In genomic region chr7:143311471-143311870, GRCm38 (mm10) we compare ENCODE assay signal across 14 mouse cellular contexts.
A peak's percentile ranks its signal among the peaks of the same experiment; 100 is the strongest.
DNase-seq lines count a peak whose midpoint lies in the region; ATAC-seq and TF ChIP-seq lines count a peak whose summit lies in the region.
"Had no signal": no experiment of that assay in that cellular context is flagged by ENCODE, and none has a peak within 500 bp of the region (broad histone marks: within the 10 kb centered on the region; RNA-seq: fewer than 3 reads in every experiment).

No protein-coding gene starts in this region.

- H3K4me1 ChIP-seq in embryonic facial prominence, embryonic 11.5 days (ENCODE audit: control insufficient read depth, insufficient read depth, low read length), result no peaks in the 10 kb centered on the region; the same call in 1 of the 2 replicates
- H3K4me1 ChIP-seq in limb, embryonic 13.5 days, result peaks cover 52% of the 10 kb centered on the region

- no peak overlapping the region for H3K4me3 ChIP-seq in gastrocnemius, adult 2 months
- no peak overlapping the region for H3K4me3 ChIP-seq in embryonic facial prominence, embryonic 11.5 days (ENCODE audit: low read depth, low read length)
- no peak overlapping the region for H3K4me3 ChIP-seq in limb, embryonic 13.5 days
- H3K4me3 ChIP-seq: liver, embryonic 15.5 days had no signal

- DNase-seq in gastrocnemius, adult 2 months, result peak; percentile 14
- no peak for DNase-seq in gastrocnemius, adult 8-10 months (ENCODE audit: low spot score in 2 of 2)
- DNase-seq in Muller cell, postnatal 12 days (ENCODE audit: inconsistent ontology term), result peak; percentile 56
- no peak for DNase-seq in embryonic facial prominence, embryonic 11.5 days (ENCODE audit: low spot score)
- DNase-seq in embryo, embryonic 11 days, result no peak
- DNase-seq in layer of hippocampus, postnatal 36 days, result no peak
- DNase-seq: adrenal gland, postnatal 36 days; cerebellum, postnatal 36 days; kidney, postnatal 14 days; layer of hippocampus, adult 9-11 months; lung, postnatal 10 days had no signal

- no peak for ATAC-seq in embryonic facial prominence, embryonic 11.5 days (replicated peaks; ENCODE audit: insufficient number of reproducible peaks, low FRiP score, low TSS enrichment, low read depth)
- ATAC-seq in limb, embryonic 13.5 days (ENCODE audit: low FRiP score, low read depth), result no peak
- ATAC-seq: inflammation-experienced regulatory T-cells, adult 6 months had no signal

- H3K36me3 ChIP-seq in embryonic facial prominence, embryonic 11.5 days (replicated peaks; ENCODE audit: control insufficient read depth, insufficient read depth, low read depth, low read length), result no peaks in the 10 kb centered on the region
- H3K36me3 ChIP-seq in limb, embryonic 13.5 days, result no peaks in the 10 kb centered on the region
- H3K36me3 ChIP-seq: liver, embryonic 15.5 days had no signal

- H3K4me2 ChIP-seq in embryonic facial prominence, embryonic 11.5 days (ENCODE audit: low read depth, low read length), result no peak overlapping the region
- no peak overlapping the region for H3K4me2 ChIP-seq in limb, embryonic 13.5 days (replicated peaks)
- H3K4me2 ChIP-seq: liver, embryonic 15.5 days had no signal

- no peak overlapping the region for H3K27ac ChIP-seq in gastrocnemius, adult 2 months
- peak overlapping the region; percentile 70 for H3K27ac ChIP-seq in embryonic facial prominence, embryonic 11.5 days (replicated peaks; ENCODE audit: low read depth, low read length)
- peak overlapping the region; percentile 81 for H3K27ac ChIP-seq in limb, embryonic 13.5 days
- H3K27ac ChIP-seq: liver, embryonic 15.5 days had no signal

- 86% methylated on average over 7 of the region's 7 CpGs for WGBS in embryonic facial prominence, embryonic 11.5 days
- WGBS in limb, embryonic 13.5 days, result 88% methylated on average over 7 of the region's 7 CpGs

- no peaks in the 10 kb centered on the region for H3K9me3 ChIP-seq in embryonic facial prominence, embryonic 11.5 days (replicated peaks; ENCODE audit: control insufficient read depth, low read length)
- no peaks in the 10 kb centered on the region for H3K9me3 ChIP-seq in limb, embryonic 13.5 days
- H3K9me3 ChIP-seq: liver, embryonic 15.5 days had no signal

- intact Hi-C loops in gastrocnemius, adult 2 months (cut with DNase I), result loop anchor here (5.0 kb wide), 1 partner anchor 151 kb away; the partner anchor contains the start of gene Cdkn1c

- H3K27me3 ChIP-seq in embryonic facial prominence, embryonic 11.5 days (ENCODE audit: control insufficient read depth, insufficient read depth, low read length), result no peaks in the 10 kb centered on the region
- H3K27me3 ChIP-seq in limb, embryonic 13.5 days, result no peaks in the 10 kb centered on the region
- H3K27me3 ChIP-seq: liver, embryonic 15.5 days had no signal

- peak overlapping the region; percentile 2; the same call in 1 of the 2 replicates for H3K9ac ChIP-seq in embryonic facial prominence, embryonic 11.5 days (replicated peaks; ENCODE audit: low read length)
- H3K9ac ChIP-seq in limb, embryonic 13.5 days, result no peak overlapping the region
- H3K9ac ChIP-seq: liver, embryonic 15.5 days had no signal

- TF ChIP-seq CTCF in gastrocnemius, adult 2 months (IDR thresholded peaks at IDR 0.05), result no peak

Comparison
In these comparisons a context has a peak if more than half of its experiments do, and no peak if none do; other contexts are left out.
1. DNase-seq: peak in gastrocnemius, adult 2 months (single experiment) and Muller cell, postnatal 12 days (single experiment); none in gastrocnemius, adult 8-10 months (0 of 2), embryonic facial prominence, embryonic 11.5 days (single experiment), embryo, embryonic 11 days (single experiment) and layer of hippocampus, postnatal 36 days (0 of 2).